Mouse (Mus musculus) bone marrow, adult 2 months (tissue): ENCODE measurements around the gene Gnl2.

Experiments
- CTCF ChIP-seq: fragments of 200-500 bp; IDR thresholded peaks from 2 replicates; pipeline ENCODE4 v1.5.1; 2011; ENCODE audit warnings: low read length, control low read depth; ENCODE audit not compliant: control insufficient read depth, insufficient read depth
- POLR2A ChIP-seq: fragments of 200-500 bp; IDR thresholded peaks from 2 replicates; pipeline ENCODE4 v1.6.1; 2011; ENCODE audit warnings: low read depth, mild to moderate bottlenecking, control low read depth, low read length, borderline replicate concordance; ENCODE audit not compliant: control insufficient read depth

- TF ChIP-seq CTCF: peak; percentile 26; the same call in 1 of the 2 replicates
- TF ChIP-seq POLR2A: no peak
These were observed 4.6 kb downstream of the Gnl2 start for GRCm38 (mm10) chr4:125020780-125021538.
